Mouse (Mus musculus) megakaryocyte progenitor cell, adult 5-6 weeks (primary cell): ENCODE data around the gene Sema4b. TPM values are rescaled to one million over a fixed set of nuclear protein-coding genes. Genes with fewer than 3 reads are reported as not detected.

Source experiments
- ATAC-seq: replicated peaks from 2 replicates; pipeline ENCODE4 v1.8.0; 2016; ENCODE audit warnings: mild to moderate bottlenecking, moderate TSS enrichment, inconsistent platforms; ENCODE audit not compliant: poor library complexity
- total RNA-seq, 2 experiments: library from RNA; stranded (forward) in 1 of 2; stranded (reverse) in 1 of 2; fragments of 157-497, 149-512 nt in 1 of 2; fragments of 200-1000 nt in 1 of 2; gene quantifications; 2 replicates each; pipeline versions ENCODE4 v1.2.3 to v1.2.4; 2015 to 2017

The Sema4b gene
- total RNA-seq, 2 experiments from 2014 or later = 6.6 to 8.1 TPM

DNA sequence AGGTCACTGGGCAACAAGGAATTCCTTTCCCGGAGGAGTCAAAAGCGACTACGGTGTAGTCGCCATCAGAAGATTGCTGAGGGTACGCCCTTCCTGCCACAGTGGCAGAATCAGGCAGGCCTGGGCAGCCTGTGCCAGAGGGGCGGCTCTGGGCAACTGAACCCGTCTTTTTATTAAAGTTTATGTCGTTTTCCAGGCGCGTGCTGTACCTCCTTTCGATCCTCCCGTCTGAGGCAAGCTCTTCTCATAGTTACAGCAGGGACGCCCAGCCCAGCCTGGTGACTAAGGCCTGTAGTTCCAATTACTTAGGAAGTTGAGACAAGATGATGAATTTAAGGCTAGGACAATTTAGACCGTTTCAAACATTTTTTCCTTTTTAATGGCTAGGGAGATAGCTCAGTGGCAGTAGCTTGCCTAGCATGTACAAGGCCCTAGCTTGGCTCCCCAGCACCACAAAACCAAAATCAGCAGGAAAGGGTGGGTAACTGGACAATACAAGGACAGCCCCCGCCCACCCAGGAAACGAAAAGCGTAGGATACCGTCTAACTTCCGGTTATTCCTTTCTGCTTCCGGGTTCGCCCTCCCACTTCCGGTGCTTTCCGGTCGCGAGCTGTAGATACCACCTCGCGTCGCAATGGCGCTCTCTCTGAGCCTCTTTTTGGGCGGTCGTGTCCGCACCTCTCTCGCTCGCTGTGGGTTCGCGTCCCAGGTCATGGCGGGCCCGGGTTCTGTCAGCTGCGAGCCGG is 74.2 kb downstream of the Sema4b start, which contains the start of gene Ngrn:
Ngrn (plus strand) TSS at position 591 of the 747 bp plus-strand sequence.
- peak; percentile 95 for ATAC-seq

DNA sequence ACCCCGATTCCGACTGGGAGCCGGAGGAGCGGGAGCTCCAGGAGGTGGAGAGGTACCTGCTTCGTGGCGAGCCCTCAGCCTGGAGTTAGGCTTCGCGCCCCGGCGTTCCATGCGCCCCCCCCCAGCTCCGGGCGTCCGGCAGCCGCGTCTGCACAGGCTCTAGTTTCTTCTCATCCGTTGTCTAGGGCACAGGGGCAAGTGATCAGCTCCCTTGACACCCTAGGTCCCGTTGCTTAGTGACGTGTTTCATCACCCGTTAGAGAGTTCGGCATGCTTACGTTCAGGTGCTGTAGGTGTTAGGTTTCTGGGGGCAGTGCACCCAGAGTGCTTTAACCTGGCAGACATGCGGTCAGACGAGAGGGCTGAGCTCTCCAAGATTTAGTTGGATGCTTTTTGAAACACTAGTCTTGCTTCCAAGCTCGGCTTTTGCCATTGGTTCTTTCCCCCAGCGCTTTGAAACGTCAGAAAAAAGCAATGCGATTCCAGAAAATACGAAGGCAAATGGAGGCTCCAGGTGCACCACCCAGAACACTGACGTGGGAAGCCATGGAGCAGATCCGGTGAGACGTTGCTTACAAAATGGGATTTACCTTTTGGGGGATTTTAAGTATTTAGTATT is 74.8 kb downstream of the Sema4b start:
- ATAC-seq = peak; percentile 52

DNA sequence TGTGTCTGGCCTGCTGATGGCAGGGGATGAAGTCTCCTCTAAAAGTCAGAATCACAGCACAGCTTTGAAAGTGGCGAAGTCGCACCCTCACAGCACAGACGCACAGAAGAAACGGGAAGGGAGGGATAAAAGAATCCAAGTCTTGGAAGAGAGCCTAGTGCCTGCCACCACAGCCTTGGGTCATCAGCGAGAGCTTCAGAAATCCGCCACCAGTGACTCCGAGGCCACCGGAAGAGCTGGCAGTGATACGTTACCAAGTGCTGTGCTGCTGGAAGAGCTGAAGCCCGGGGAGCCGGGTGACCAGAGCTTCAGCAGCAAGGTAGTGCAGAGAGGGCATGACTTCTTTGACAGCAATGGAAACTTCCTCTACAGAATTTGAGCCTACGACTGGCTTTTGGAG is 78.0 kb downstream of the Sema4b start:
- no peak for ATAC-seq

- ATAC-seq = no peak
Measured at GRCm38 (mm10) chr7:80267764-80268163, 81.1 kb downstream of the Sema4b start.

GRCm38 (mm10) chr7:80268897-80269750 is 82.5 kb downstream of the Sema4b start, which contains the start of gene Vps33b:
TSS of gene Vps33b (plus strand) at chr7:80269649.
- peak; percentile 97 for ATAC-seq

DNA sequence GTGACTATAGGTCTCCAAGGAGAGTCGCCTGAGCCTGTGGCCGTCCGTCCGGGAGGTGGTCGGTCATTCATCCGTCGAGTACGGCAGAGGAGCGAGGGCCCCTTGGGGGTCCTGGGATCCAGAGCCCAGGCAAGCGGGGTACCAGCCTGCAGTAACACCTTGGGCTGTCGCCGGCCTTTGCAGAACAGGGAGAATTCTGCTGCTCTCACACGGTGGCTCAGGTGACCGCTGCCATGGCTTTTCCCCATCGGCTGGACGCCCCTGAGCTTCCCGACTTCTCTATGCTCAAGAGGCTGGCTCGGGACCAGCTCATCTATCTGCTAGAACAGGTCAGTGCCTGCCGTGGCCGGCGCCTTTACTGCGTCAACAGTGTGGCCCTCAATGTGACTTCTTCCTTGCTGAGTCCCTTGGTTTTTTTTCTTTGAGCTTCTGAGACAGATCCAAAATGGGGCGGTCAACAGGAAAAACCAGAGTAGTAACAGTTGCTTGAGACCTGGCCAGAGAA is 83.2 kb downstream of the Sema4b start:
- ATAC-seq = peak; percentile 54

GRCm38 (mm10) chr7:80273456-80273855 is 86.8 kb downstream of the Sema4b start:
- no peak for ATAC-seq

Other genes with a start within 250 kb of the Sema4b start
- 18.9 and 19.3 TPM in 2 replicates for gene Zfp710, start 162.0 kb upstream of the Sema4b start, total RNA-seq (2015)
- 22.7 and 23.6 TPM in 2 replicates for gene Zfp710, start 162.0 kb upstream of the Sema4b start, total RNA-seq (2017)
- 267 and 274 TPM in 2 replicates for gene Idh2, start 71.4 kb upstream of the Sema4b start, total RNA-seq (2015)
- 276 and 284 TPM in 2 replicates for gene Idh2, start 71.4 kb upstream of the Sema4b start, total RNA-seq (2017)
- 65.0 and 67.2 TPM in 2 replicates for gene Cib1, start 46.0 kb downstream of the Sema4b start, total RNA-seq (2015)
- gene Cib1, start 46.0 kb downstream of the Sema4b start, total RNA-seq (2017) = 32.7 and 43.8 TPM in 2 replicates
- 7.1 TPM in 2 replicates for gene Gdpgp1, start 46.0 kb downstream of the Sema4b start, total RNA-seq (2015)
- 2.0 and 2.4 TPM in 2 replicates for gene Gdpgp1, start 46.0 kb downstream of the Sema4b start, total RNA-seq (2017)
- 1.5 TPM in 1 of 2 replicates, not detected in the other for gene Ttll13, start 59.5 kb downstream of the Sema4b start, total RNA-seq (2015)
- not detected in 2 replicates for gene Ttll13, start 59.5 kb downstream of the Sema4b start, total RNA-seq (2017)
- gene Ngrn, start 74.4 kb downstream of the Sema4b start, total RNA-seq (2015) = 27.6 and 29.4 TPM in 2 replicates
- 24.6 and 25.9 TPM in 2 replicates for gene Ngrn, start 74.4 kb downstream of the Sema4b start, total RNA-seq (2017)
- 29.0 and 39.9 TPM in 2 replicates for gene Vps33b, start 82.8 kb downstream of the Sema4b start, total RNA-seq (2015)
- gene Vps33b, start 82.8 kb downstream of the Sema4b start, total RNA-seq (2017) = 19.7 and 32.0 TPM in 2 replicates
- 94.9 and 96.2 TPM in 2 replicates for gene Prc1, start 107.6 kb downstream of the Sema4b start, total RNA-seq (2015)
- gene Prc1, start 107.6 kb downstream of the Sema4b start, total RNA-seq (2017) = 152 and 153 TPM in 2 replicates
- gene Rccd1, start 137.6 kb downstream of the Sema4b start, total RNA-seq (2015) = 11.3 and 17.7 TPM in 2 replicates
- gene Rccd1, start 137.6 kb downstream of the Sema4b start, total RNA-seq (2017) = 14.3 and 21.4 TPM in 2 replicates
- gene Unc45a, start 154.2 kb downstream of the Sema4b start, total RNA-seq (2015) = 5.4 TPM in 2 replicates
- gene Unc45a, start 154.2 kb downstream of the Sema4b start, total RNA-seq (2017) = 15.6 and 16.6 TPM in 2 replicates
- gene Hddc3, start 156.3 kb downstream of the Sema4b start, total RNA-seq (2015) = 15.1 and 20.4 TPM in 2 replicates
- gene Hddc3, start 156.3 kb downstream of the Sema4b start, total RNA-seq (2017) = 9.1 and 24.0 TPM in 2 replicates
- gene Man2a2, start 184.5 kb downstream of the Sema4b start, total RNA-seq (2015) = 31.2 and 32.6 TPM in 2 replicates
- 37.9 and 44.0 TPM in 2 replicates for gene Man2a2, start 184.5 kb downstream of the Sema4b start, total RNA-seq (2017)
- 117 and 126 TPM in 2 replicates for gene Fes, start 201.1 kb downstream of the Sema4b start, total RNA-seq (2015)
- gene Fes, start 201.1 kb downstream of the Sema4b start, total RNA-seq (2017) = 97.6 and 158 TPM in 2 replicates
- 13.8 and 15.6 TPM in 2 replicates for gene Furin, start 218.6 kb downstream of the Sema4b start, total RNA-seq (2015)
- gene Furin, start 218.6 kb downstream of the Sema4b start, total RNA-seq (2017) = 7.2 and 10.2 TPM in 2 replicates